Mouse (Mus musculus): Measurements from ENCODE around the gene Ric3. TPM values are rescaled to one million over a fixed set of nuclear protein-coding genes. Genes with fewer than 3 reads are reported as not detected.
"Not testable (repeated sequence)": the region's sequence is repeated elsewhere in the genome, so short reads cannot be mapped to it uniquely, and the experiment has no call there.

Gene Ric3
- polyA plus RNA-seq (2014; fragmentation: Nextera tagmentation; extraction: Ambion mirVana), result 2.6 and 4.7 TPM in 2 replicates

DNA sequence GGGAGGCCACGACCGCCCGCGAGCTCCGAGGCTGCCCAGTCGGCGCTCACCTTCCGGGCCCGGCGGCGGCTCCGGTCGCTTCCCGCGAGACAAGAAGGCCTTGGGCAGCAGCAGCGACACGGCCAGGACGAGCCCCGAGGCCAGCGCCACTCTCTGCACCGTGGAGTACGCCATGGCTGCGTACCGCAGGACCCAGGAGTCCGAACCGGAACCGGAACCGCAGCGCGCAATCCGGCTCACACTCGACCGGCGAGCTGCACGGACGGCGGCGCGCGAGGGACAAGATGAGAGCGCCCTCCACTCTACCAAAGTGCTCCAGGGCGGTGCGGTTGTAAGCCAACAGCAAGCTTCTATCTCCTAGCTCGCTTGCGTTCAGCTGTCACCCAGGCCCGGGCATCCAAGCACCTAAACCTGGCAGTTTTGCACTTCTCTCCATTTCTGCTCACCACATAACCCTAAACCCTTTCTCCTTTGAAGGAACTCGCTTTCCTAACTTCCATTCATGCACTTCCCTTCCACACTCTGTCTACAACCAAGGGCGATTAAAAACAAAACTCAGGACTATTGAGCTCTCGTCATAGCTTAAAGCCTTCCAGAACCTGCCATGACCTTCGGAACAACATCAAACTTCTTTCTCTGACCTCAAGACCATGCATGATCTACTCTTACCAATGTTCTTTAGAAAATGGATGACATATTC lies at the start of gene Ric3:
TSS of gene Ric3 (minus strand) at position 219 of the 700 bp plus-strand sequence.
- H3K4me3 ChIP-seq (ENCODE audit: low read depth, low read length), result peak within 1 kb of the TSS; percentile 52
- H3K9me3 ChIP-seq (ENCODE audit: control insufficient read depth, low read length), result no peaks in the 10 kb centered on the region
- DNase-seq (ENCODE audit: low spot score) (peak; percentile 37), ATAC-seq (ENCODE audit: low read depth) (peak; percentile 75)
- WGBS, result 5% methylated on average over 35 of the region's 50 CpGs
- H3K4me1 ChIP-seq (ENCODE audit: control insufficient read depth, insufficient read depth, low read length), result 0 out of 2 replicates have a peak, but pooled peaks cover 10% of the 10 kb centered on the region
- no peak within 1 kb of the TSS for H3K27ac ChIP-seq (replicated peaks; ENCODE audit: low read depth, low read length)
- H3K27me3 ChIP-seq (replicated peaks; ENCODE audit: control insufficient read depth, insufficient read depth, low read length), result peaks cover 17% of the 10 kb centered on the region
- H3K36me3 ChIP-seq (ENCODE audit: control insufficient read depth, insufficient read depth, low read length), result no peaks in the 10 kb centered on the region
- H3K4me2 ChIP-seq (ENCODE audit: low read depth, low read length), result peak within 1 kb of the TSS; percentile 68
- peak within 1 kb of the TSS; percentile 58 for H3K9ac ChIP-seq (ENCODE audit: low read depth, low read length)

DNA sequence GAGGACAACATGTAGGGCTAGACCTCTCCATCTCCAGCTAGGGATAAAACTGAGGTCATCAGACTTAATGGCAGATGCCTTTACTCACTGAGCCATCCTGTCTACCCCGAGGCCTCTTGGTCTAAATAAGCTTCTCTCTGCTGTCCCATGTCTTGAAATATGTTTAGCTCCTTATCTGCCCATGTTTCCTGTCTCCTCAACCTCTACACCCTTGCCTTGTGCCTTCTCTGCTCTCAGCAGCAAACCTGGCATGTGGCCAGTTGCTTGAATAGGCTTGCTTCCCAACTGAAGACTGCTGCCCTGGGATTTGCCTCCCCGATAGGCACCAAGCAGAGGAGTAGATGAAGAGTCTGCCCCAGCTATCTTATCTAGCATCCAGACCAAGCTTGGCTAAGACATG lies 48.4 kb upstream of the Ric3 start:
- Histone ChIP-seq H3K36me3 (ENCODE audit: control insufficient read depth, insufficient read depth, low read length) (no peaks in the 10 kb centered on the region), H3K27ac (replicated peaks; ENCODE audit: low read depth, low read length) (no peak overlapping the region), H3K9ac (ENCODE audit: low read depth, low read length) (no peak overlapping the region), H3K4me3 (ENCODE audit: low read depth, low read length) (no peak overlapping the region), H3K9me3 (ENCODE audit: control insufficient read depth, low read length) (no peaks in the 10 kb centered on the region), H3K4me1 (ENCODE audit: control insufficient read depth, insufficient read depth, low read length) (no peaks in the 10 kb centered on the region), H3K4me2 (ENCODE audit: low read depth, low read length) (no peak overlapping the region), H3K27me3 (replicated peaks; ENCODE audit: control insufficient read depth, insufficient read depth, low read length) (no peaks in the 10 kb centered on the region)
- ATAC-seq (ENCODE audit: low read depth) (no peak), DNase-seq (ENCODE audit: low spot score) (no peak)
- WGBS, result 69% methylated on average over 2 of the region's 2 CpGs

DNA sequence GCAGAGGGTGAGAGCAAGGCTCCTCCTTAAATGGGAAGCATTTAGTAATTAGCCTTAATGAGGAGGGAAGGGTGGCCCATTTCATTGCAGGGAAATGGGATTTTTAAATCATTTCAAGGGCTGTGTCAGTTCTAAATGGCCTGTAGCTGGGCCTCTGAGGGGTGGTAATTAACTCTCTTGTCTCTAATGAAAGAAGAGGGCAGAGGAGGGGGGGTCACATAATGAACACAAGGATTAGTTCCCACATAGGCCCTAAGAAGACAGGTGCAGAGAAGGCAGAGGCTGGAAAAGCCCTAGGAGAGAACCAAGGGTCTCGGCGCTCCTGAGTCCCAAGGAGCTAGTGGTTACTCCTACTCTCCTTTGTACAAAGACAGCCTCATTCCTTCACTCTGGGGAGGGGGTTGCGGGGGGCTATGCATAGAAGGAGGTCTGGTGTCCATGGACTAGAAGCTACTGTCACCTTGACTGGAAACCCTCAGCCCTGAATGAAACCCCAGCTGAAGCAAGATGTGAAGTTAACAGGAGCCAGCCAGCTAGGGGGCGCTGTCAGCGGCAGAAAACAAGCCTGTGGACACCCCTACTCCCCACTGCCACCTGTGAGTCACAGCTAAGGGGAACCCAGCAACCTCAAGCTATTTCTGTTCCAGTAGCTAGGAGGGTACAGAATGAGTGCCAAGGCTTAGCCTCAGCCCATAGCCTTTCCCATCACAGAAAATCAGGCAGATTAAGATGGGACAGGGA lies 47.0 kb upstream of the Ric3 start:
- H3K36me3 ChIP-seq (ENCODE audit: control insufficient read depth, insufficient read depth, low read length), result no peaks in the 10 kb centered on the region
- ATAC-seq (ENCODE audit: low read depth) (no peak), DNase-seq (ENCODE audit: low spot score) (no peak)
- 69% methylated on average over 5 of the region's 5 CpGs for WGBS
- H3K4me2 ChIP-seq (ENCODE audit: low read depth, low read length), result no peak overlapping the region
- no peaks in the 10 kb centered on the region for H3K9me3 ChIP-seq (ENCODE audit: control insufficient read depth, low read length)
- no peak overlapping the region for H3K27ac ChIP-seq (replicated peaks; ENCODE audit: low read depth, low read length)
- no peak overlapping the region for H3K9ac ChIP-seq (ENCODE audit: low read depth, low read length)
- no peaks in the 10 kb centered on the region for H3K27me3 ChIP-seq (replicated peaks; ENCODE audit: control insufficient read depth, insufficient read depth, low read length)
- H3K4me3 ChIP-seq (ENCODE audit: low read depth, low read length), result no peak overlapping the region
- H3K4me1 ChIP-seq (ENCODE audit: control insufficient read depth, insufficient read depth, low read length), result no peaks in the 10 kb centered on the region

DNA sequence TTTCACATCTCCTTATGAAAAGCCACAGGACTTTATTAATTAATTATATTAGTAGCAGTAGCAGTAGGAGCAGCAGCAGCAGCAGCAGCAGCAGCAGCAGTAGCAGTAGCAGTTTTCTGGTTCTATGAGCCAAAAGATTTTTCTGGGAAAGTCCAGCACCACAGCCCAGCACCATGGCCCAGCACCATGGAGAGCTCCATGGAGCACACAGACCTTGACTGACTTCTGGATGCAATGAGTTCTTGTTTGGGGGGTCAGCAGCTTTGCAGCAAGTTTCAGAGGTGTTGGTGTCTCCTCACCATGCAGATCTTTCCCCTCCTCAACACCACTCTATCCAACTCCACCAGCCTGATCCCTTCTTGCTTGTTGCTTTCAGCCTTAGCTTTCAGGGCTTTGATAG lies 46.3 kb upstream of the Ric3 start:
- peak; percentile 62 for DNase-seq (ENCODE audit: low spot score)
- Histone ChIP-seq H3K4me2 (ENCODE audit: low read depth, low read length) (no peak overlapping the region), H3K9ac (ENCODE audit: low read depth, low read length) (no peak overlapping the region), H3K4me3 (ENCODE audit: low read depth, low read length) (no peak overlapping the region), H3K9me3 (ENCODE audit: control insufficient read depth, low read length) (no peaks in the 10 kb centered on the region), H3K27me3 (replicated peaks; ENCODE audit: control insufficient read depth, insufficient read depth, low read length) (no peaks in the 10 kb centered on the region), H3K36me3 (ENCODE audit: control insufficient read depth, insufficient read depth, low read length) (no peaks in the 10 kb centered on the region), H3K27ac (replicated peaks; ENCODE audit: low read depth, low read length) (no peak overlapping the region), H3K4me1 (ENCODE audit: control insufficient read depth, insufficient read depth, low read length) (no peaks in the 10 kb centered on the region)
- ATAC-seq (ENCODE audit: low read depth), result no peak

DNA sequence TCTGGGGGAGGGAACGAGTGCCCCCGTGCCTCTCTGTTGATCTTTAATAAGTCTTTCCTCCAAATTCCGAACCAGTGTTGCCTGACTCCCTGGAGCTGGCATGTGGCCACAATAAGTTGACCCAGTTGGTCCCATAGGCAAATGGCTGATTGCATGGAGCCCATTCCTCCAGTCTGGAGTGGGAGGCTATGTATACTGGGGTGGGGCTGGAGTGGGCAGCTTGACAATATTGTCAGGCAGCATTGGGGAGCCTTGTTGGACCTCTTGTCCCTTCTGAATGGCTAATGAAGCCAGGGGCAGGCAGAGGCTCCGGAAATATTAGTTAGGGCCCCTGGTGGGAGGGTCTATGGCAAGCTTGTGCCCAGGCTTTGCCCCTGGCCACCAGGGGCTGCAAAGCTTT lies 32.8 kb upstream of the Ric3 start:
- Histone ChIP-seq H3K9me3 (ENCODE audit: control insufficient read depth, low read length) (no peaks in the 10 kb centered on the region), H3K36me3 (ENCODE audit: control insufficient read depth, insufficient read depth, low read length) (no peaks in the 10 kb centered on the region), H3K4me1 (ENCODE audit: control insufficient read depth, insufficient read depth, low read length) (no peaks in the 10 kb centered on the region), H3K9ac (ENCODE audit: low read depth, low read length) (no peak overlapping the region), H3K27ac (replicated peaks; ENCODE audit: low read depth, low read length) (no peak overlapping the region), H3K27me3 (replicated peaks; ENCODE audit: control insufficient read depth, insufficient read depth, low read length) (no peaks in the 10 kb centered on the region), H3K4me2 (ENCODE audit: low read depth, low read length) (no peak overlapping the region), H3K4me3 (ENCODE audit: low read depth, low read length) (no peak overlapping the region)
- ATAC-seq (ENCODE audit: low read depth), result no peak
- DNase-seq (ENCODE audit: low spot score), result no peak
- 73% methylated on average over 4 of the region's 4 CpGs for WGBS

DNA sequence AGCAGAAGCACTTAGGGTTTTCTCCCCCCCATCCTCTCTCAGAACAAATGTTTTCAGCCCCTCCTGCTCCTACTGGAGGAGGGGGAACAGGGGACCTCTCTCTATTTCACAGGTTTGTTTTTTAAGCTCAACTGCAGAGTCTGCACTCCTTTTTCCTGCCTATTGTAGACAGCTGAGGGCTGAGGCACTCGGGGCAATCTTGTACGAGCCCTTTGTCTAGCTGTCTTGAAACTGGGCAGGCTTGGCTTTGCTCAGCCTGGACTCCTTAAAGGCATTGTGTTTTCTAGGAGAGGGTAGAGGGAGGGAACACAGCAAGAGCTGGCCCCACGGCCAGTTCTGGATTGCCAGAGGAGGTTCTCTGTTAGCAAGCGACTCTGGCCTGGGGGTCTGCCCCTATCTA lies 32.4 kb upstream of the Ric3 start:
- H3K9me3 ChIP-seq (ENCODE audit: control insufficient read depth, low read length); H3K4me1 ChIP-seq (ENCODE audit: control insufficient read depth, insufficient read depth, low read length); H3K9ac ChIP-seq (ENCODE audit: low read depth, low read length); H3K27ac ChIP-seq (replicated peaks; ENCODE audit: low read depth, low read length); H3K4me2 ChIP-seq (ENCODE audit: low read depth, low read length); H3K36me3 ChIP-seq (ENCODE audit: control insufficient read depth, insufficient read depth, low read length); DNase-seq (ENCODE audit: low spot score); H3K4me3 ChIP-seq (ENCODE audit: low read depth, low read length); H3K27me3 ChIP-seq (replicated peaks; ENCODE audit: control insufficient read depth, insufficient read depth, low read length): not testable (repeated sequence)
- WGBS, result no CpG with 5 or more reads among the region's 4 CpGs
- peak; percentile 60 for ATAC-seq (ENCODE audit: low read depth)

DNA sequence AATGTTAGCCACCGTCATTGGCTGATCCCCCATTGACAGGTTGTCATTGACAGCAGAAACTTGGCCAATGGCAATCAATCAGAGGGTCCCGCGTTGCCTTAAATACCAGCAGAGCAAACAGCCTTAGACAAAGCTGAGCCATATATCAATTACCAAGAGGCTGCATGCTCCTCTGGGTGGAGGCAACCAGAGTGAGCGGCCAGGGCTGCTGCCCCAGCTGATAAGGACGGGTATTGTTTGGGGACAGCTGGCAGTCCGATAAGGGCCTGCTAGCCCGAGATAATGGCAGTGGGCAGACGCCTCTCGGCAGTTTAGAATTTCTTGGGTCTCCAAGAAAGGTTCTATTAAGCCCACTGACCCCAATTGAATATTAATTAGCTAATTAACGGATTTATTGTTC lies 31.8 kb upstream of the Ric3 start:
- no peaks in the 10 kb centered on the region for H3K36me3 ChIP-seq (ENCODE audit: control insufficient read depth, insufficient read depth, low read length)
- H3K4me3 ChIP-seq (ENCODE audit: low read depth, low read length), result no peak overlapping the region
- no peaks in the 10 kb centered on the region for H3K27me3 ChIP-seq (replicated peaks; ENCODE audit: control insufficient read depth, insufficient read depth, low read length)
- 58% methylated on average over 10 of the region's 10 CpGs for WGBS
- no peaks in the 10 kb centered on the region for H3K9me3 ChIP-seq (ENCODE audit: control insufficient read depth, low read length)
- DNase-seq (ENCODE audit: low spot score), result peak; percentile 20
- H3K27ac ChIP-seq (replicated peaks; ENCODE audit: low read depth, low read length), result no peak overlapping the region
- no peak overlapping the region for H3K4me2 ChIP-seq (ENCODE audit: low read depth, low read length)
- no peaks in the 10 kb centered on the region for H3K4me1 ChIP-seq (ENCODE audit: control insufficient read depth, insufficient read depth, low read length)
- no peak overlapping the region for H3K9ac ChIP-seq (ENCODE audit: low read depth, low read length)
- ATAC-seq (ENCODE audit: low read depth), result peak; percentile 30; the same call in 1 of the 2 replicates

DNA sequence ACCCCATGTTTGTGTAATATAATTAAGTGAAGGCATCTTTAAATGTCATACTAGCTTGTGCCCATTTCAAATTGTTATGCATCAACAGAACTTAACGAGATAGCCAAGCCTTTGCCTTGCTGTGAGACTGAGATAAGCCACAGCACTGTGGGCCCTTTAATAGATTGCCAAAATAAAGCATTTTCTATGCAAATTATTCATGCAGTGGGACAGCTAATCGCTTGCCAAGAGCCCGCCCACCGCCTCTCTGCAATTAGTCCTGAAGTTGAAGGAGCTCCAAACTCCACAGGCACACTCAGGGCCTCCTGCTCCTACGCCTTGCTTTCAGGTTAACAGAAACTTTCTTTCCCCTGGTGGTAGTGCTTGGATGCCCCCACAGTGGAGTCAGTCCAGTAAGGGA lies 27.9 kb upstream of the Ric3 start:
- Histone ChIP-seq H3K36me3 (ENCODE audit: control insufficient read depth, insufficient read depth, low read length) (no peaks in the 10 kb centered on the region), H3K27ac (replicated peaks; ENCODE audit: low read depth, low read length) (no peak overlapping the region), H3K9ac (ENCODE audit: low read depth, low read length) (no peak overlapping the region), H3K4me3 (ENCODE audit: low read depth, low read length) (no peak overlapping the region), H3K4me2 (ENCODE audit: low read depth, low read length) (no peak overlapping the region), H3K4me1 (ENCODE audit: control insufficient read depth, insufficient read depth, low read length) (no peaks in the 10 kb centered on the region), H3K27me3 (replicated peaks; ENCODE audit: control insufficient read depth, insufficient read depth, low read length) (no peaks in the 10 kb centered on the region), H3K9me3 (ENCODE audit: control insufficient read depth, low read length) (no peaks in the 10 kb centered on the region)
- WGBS, result 71% methylated on average over 5 of the region's 5 CpGs
- ATAC-seq (ENCODE audit: low read depth) (no peak), DNase-seq (ENCODE audit: low spot score) (peak; percentile 2)

DNA sequence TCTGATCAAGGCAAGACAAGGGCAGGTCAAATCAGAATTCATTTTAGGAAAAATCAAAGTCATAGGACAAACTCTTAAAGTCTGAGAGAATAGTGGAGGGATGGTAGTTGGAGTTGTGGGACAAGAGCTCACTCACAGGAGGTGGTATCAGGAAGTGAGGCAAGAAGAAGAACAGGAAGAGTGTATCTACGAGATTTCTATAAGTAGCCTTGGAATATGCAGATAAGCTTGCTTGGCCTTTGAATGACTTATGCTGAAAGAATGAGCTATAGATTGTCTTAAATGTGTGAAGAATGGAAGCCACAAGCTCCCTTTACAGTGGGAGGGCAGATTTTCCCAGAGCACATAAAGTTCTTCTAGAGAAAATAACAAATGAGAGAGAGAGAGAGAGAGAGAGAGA lies 21.8 kb upstream of the Ric3 start:
- no peak overlapping the region for H3K4me3 ChIP-seq (ENCODE audit: low read depth, low read length)
- H3K9me3 ChIP-seq (ENCODE audit: control insufficient read depth, low read length), result no peaks in the 10 kb centered on the region
- no peaks in the 10 kb centered on the region for H3K4me1 ChIP-seq (ENCODE audit: control insufficient read depth, insufficient read depth, low read length)
- H3K27ac ChIP-seq (replicated peaks; ENCODE audit: low read depth, low read length), result no peak overlapping the region
- H3K9ac ChIP-seq (ENCODE audit: low read depth, low read length), result no peak overlapping the region
- DNase-seq (ENCODE audit: low spot score) (no peak), ATAC-seq (ENCODE audit: low read depth) (no peak)
- no peak overlapping the region for H3K4me2 ChIP-seq (ENCODE audit: low read depth, low read length)
- WGBS, result 76% methylated on average over 1 of the region's 1 CpGs
- H3K36me3 ChIP-seq (ENCODE audit: control insufficient read depth, insufficient read depth, low read length), result no peaks in the 10 kb centered on the region
- no peaks in the 10 kb centered on the region for H3K27me3 ChIP-seq (replicated peaks; ENCODE audit: control insufficient read depth, insufficient read depth, low read length)
